ENCODE assay signal across 8 mouse cellular contexts in the genomic region with DNA sequence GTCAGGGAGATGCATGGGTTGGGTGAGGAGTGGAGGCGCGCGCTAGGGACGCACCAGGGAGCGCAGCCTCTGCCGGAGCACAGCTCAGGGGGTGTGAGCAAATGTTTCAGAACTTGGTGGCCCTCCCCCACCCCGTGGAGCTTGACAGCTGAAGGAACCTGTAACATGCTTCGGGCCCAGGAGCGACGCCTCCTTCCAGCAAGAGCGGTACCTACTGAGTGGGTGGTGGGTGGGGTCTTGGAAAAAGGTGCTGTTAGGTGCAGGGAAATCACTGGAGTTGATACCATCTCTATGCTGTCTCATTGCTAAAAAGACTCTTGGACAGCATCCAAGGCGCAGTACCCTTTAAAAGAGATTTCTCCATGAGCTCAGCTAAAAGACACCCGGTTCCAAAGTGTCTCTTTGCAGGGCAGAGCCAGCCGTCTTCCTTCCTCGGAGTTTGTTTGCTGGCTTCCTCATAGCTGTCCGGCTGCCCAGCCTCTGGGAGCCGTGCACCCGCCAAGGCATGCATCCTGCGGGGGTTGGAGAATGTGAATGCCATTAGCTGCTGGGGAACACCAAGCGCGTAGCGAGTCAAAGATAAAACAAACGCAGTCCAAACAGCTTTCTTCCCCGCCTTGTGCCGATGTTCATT. TPM values are rescaled to one million over a fixed set of nuclear protein-coding genes. Genes with fewer than 3 reads are reported as not detected.
A peak's percentile ranks its signal among the peaks of the same experiment; 100 is the strongest.
DNase-seq lines count a peak whose midpoint lies in the region; ATAC-seq and TF ChIP-seq lines count a peak whose summit lies in the region.

No protein-coding gene starts in this region.

- no peak for TF ChIP-seq CTCF in CH12.LX (conservative IDR thresholded peaks at IDR 0.05 in 1 of 2, IDR thresholded peaks at IDR 0.05 in 1 of 2; ENCODE audit: low read depth in 2 of 2, low read length in 2 of 2)

- no peak for TF ChIP-seq EP300 in CH12.LX (IDR thresholded peaks at IDR 0.05; ENCODE audit: low read length)

- H3K79me2 ChIP-seq in CH12.LX (replicated peaks; ENCODE audit: control insufficient read depth, extremely low read depth, insufficient read depth, poor library complexity, severe bottlenecking), result no peaks in the 10 kb centered on the region

- H3K4me3 ChIP-seq in CH12.LX (replicated peaks in 1 of 3; ENCODE audit: low read depth in 2 of 3, low read length in 2 of 3, poor library complexity in 1 of 3), result no peak overlapping the region
- peak overlapping the region; percentile 53 for H3K4me3 ChIP-seq in hindbrain, embryonic 11.5 days (ENCODE audit: low read depth, low read length)
- peak overlapping the region; percentile 68 for H3K4me3 ChIP-seq in lung, embryonic 16.5 days (ENCODE audit: low read length)

- under 1% methylated on average over 25 of the region's 25 CpGs for WGBS in hindbrain, embryonic 11.5 days
- under 1% methylated on average over 25 of the region's 25 CpGs for WGBS in lung, embryonic 16.5 days

- no peak overlapping the region for H3K9ac ChIP-seq in CH12.LX (ENCODE audit: insufficient read depth, low read depth)
- peak overlapping the region; percentile 57; the same call in 1 of the 2 replicates for H3K9ac ChIP-seq in hindbrain, embryonic 11.5 days (ENCODE audit: low read depth, low read length)
- H3K9ac ChIP-seq in lung, embryonic 16.5 days (ENCODE audit: low read length), result peak overlapping the region; percentile 64

- dilution Hi-C loops in CH12.LX (cut with MboI; ENCODE audit: extremely low pct_ligation_motif_present, extremely low pct_unique_long_range_greater_than_20kb, low sequenced_read_pairs), result no loop called here

- peak; percentile 65 for ATAC-seq in hindbrain, embryonic 11.5 days (ENCODE audit: low FRiP score)
- peak; percentile 74 for ATAC-seq in lung, embryonic 16.5 days (ENCODE audit: low read depth)
- no peak for ATAC-seq in monocyte, adult 5-6 weeks (replicated peaks; ENCODE audit: insufficient number of reproducible peaks, low FRiP score, low TSS enrichment, poor library complexity, severe bottlenecking)

- 0 out of 2 replicates have a peak overlapping the region, but pooled peaks have one; percentile 10 for H3K4me2 ChIP-seq in CH12.LX (ENCODE audit: insufficient read depth, low read depth, poor library complexity, severe bottlenecking)
- peak overlapping the region; percentile 100 for H3K4me2 ChIP-seq in hindbrain, embryonic 11.5 days (replicated peaks; ENCODE audit: low read depth, low read length)
- H3K4me2 ChIP-seq in lung, embryonic 16.5 days (ENCODE audit: low read depth, low read length), result peak overlapping the region; percentile 100

- no peak overlapping the region for H3K27ac ChIP-seq in CH12.LX (ENCODE audit: insufficient read depth, low read depth)
- no peak overlapping the region for H3K27ac ChIP-seq in hindbrain, embryonic 11.5 days (ENCODE audit: low read depth, low read length)
- H3K27ac ChIP-seq in lung, embryonic 16.5 days (ENCODE audit: low read length), result no peak overlapping the region

- DNase-seq in CH12.LX (ENCODE audit: extremely low read depth), result no peak
- DNase-seq in brain, adult 2 months (ENCODE audit: low read depth, low spot score), result peak; percentile 69
- DNase-seq in frontal cortex, postnatal 36 days (ENCODE audit: low spot score in 2 of 2), result peak; percentile 25 to 43
- peak; percentile 47 for DNase-seq in hindbrain, embryonic 11.5 days (ENCODE audit: low spot score)
- DNase-seq in layer of hippocampus, postnatal 10 days (ENCODE audit: low spot score in 2 of 2), result peak; percentile 28 to 31
- DNase-seq in retina, postnatal 1 day, result peak; percentile 40

- H3K9me3 ChIP-seq in CH12.LX (replicated peaks; ENCODE audit: low read length), result no peaks in the 10 kb centered on the region
- no peaks in the 10 kb centered on the region for H3K9me3 ChIP-seq in hindbrain, embryonic 11.5 days (ENCODE audit: control insufficient read depth, low read length)
- no peaks in the 10 kb centered on the region for H3K9me3 ChIP-seq in lung, embryonic 16.5 days (ENCODE audit: control insufficient read depth, low read length)

- H3K36me3 ChIP-seq in CH12.LX (replicated peaks in 1 of 2; ENCODE audit: control insufficient read depth in 1 of 2, insufficient read depth in 1 of 2, low read length in 1 of 2), result no peaks in the 10 kb centered on the region
- H3K36me3 ChIP-seq in hindbrain, embryonic 11.5 days (ENCODE audit: control insufficient read depth, insufficient read depth, low read length), result no peaks in the 10 kb centered on the region
- H3K36me3 ChIP-seq in lung, embryonic 16.5 days (ENCODE audit: control insufficient read depth, insufficient read depth, low read length), result no peaks in the 10 kb centered on the region

- no peak for TF ChIP-seq RAD21 in CH12.LX (IDR thresholded peaks at IDR 0.05; ENCODE audit: low read depth, low read length)

- H3K27me3 ChIP-seq in CH12.LX (replicated peaks), result no peaks in the 10 kb centered on the region
- H3K27me3 ChIP-seq in hindbrain, embryonic 11.5 days (ENCODE audit: control insufficient read depth, insufficient read depth, low read length), result peaks cover 19% of the 10 kb centered on the region
- H3K27me3 ChIP-seq in lung, embryonic 16.5 days (ENCODE audit: control insufficient read depth, insufficient read depth, low read depth, low read length), result peaks cover 8% of the 10 kb centered on the region

- H3K4me1 ChIP-seq in CH12.LX (ENCODE audit: control insufficient read depth in 1 of 2, insufficient read depth in 2 of 2), result no peaks in the 10 kb centered on the region; a peak in 1 of 4 replicates
- H3K4me1 ChIP-seq in hindbrain, embryonic 11.5 days (replicated peaks; ENCODE audit: control insufficient read depth, insufficient read depth, low read length), result peaks cover 6% of the 10 kb centered on the region; the same call in 1 of the 2 replicates
- peaks cover 5% of the 10 kb centered on the region for H3K4me1 ChIP-seq in lung, embryonic 16.5 days (replicated peaks; ENCODE audit: control insufficient read depth, insufficient read depth, low read length)

- TF ChIP-seq POLR2A in CH12.LX (IDR thresholded peaks at IDR 0.05; ENCODE audit: low read depth, low read length), result no peak

- in situ Hi-C loops in CH12.LX (cut with MboI; ENCODE audit: low pct_ligation_motif_present, low pct_unique_long_range_greater_than_20kb, low sequenced_read_pairs), result no loop called here

TF ChIP-seq in CH12.LX, 34 proteins besides CTCF, POLR2A, EP300 and RAD21:
- TF ChIP-seq MEF2A (IDR thresholded peaks at IDR 0.05; ENCODE audit: borderline replicate concordance, low read depth, low read length), result no peak
- no peak for TF ChIP-seq CHD2 (IDR thresholded peaks at IDR 0.05; ENCODE audit: low read length)
- TF ChIP-seq MAFK (IDR thresholded peaks at IDR 0.05; ENCODE audit: insufficient replicate concordance, low read length), result no peak
- no peak for TF ChIP-seq SIN3A (IDR thresholded peaks at IDR 0.05; ENCODE audit: low read length)
- TF ChIP-seq MYC (IDR thresholded peaks at IDR 0.05; ENCODE audit: low read depth, low read length), result no peak
- TF ChIP-seq NRF1 (IDR thresholded peaks at IDR 0.05; ENCODE audit: low read depth, low read length), result no peak
- TF ChIP-seq JUN (IDR thresholded peaks at IDR 0.05; ENCODE audit: insufficient read depth, low read depth, low read length), result no peak
- no peak for TF ChIP-seq MAZ (IDR thresholded peaks at IDR 0.05; ENCODE audit: low read depth, low read length)
- no peak for TF ChIP-seq GABPA (IDR thresholded peaks at IDR 0.05; ENCODE audit: insufficient replicate concordance, low read depth, low read length)
- no peak for TF ChIP-seq JUND (conservative IDR thresholded peaks at IDR 0.05; ENCODE audit: low read depth, low read length)
- TF ChIP-seq POLR2AphosphoS2 (IDR thresholded peaks at IDR 0.05; ENCODE audit: low read depth, low read length), result no peak
- TF ChIP-seq ZNF384 (IDR thresholded peaks at IDR 0.05; ENCODE audit: low read depth, low read length), result no peak
- TF ChIP-seq TCF12 (IDR thresholded peaks at IDR 0.05; ENCODE audit: low read depth, low read length), result no peak
- no peak for TF ChIP-seq HCFC1 (IDR thresholded peaks at IDR 0.05; ENCODE audit: low read depth, low read length)
- TF ChIP-seq RCOR1 (conservative IDR thresholded peaks at IDR 0.05; ENCODE audit: low read depth, low read length), result no peak

RNA-seq across cellular contexts. Expression of a gene that starts 0.8 kb away (rescaled TPM):
- total RNA-seq in CH12.LX (2012; rRNA removed) (0.04 and 0.17 TPM in 2 replicates), CH12.LX (2014; rRNA removed) (0.04 and 0.63 TPM in 2 replicates)
- 0.30 and 0.46 TPM in 2 replicates for polyA plus RNA-seq in CH12.LX (2012; ENCODE audit: insufficient read length, low read depth)
- 2.4 and 4.2 TPM in 2 replicates for polyA plus RNA-seq in hindbrain, embryonic 11.5 days (2014; fragmentation: Nextera tagmentation; extraction: Ambion mirVana)
- total RNA-seq in layer of hippocampus, postnatal 10 days (2021), result 1 to 10 TPM; 3.6 to 5.1 TPM
- 10.0 and 11.9 TPM in 2 replicates for polyA plus RNA-seq in lung, embryonic 16.5 days (2015; fragmentation: Nextera tagmentation; extraction: Ambion mirVana)
- total RNA-seq in monocyte, adult 5-6 weeks (2017), result 0.21 TPM in 1 of 3 replicates, not detected in the others

Comparison
In these comparisons a context has a peak if more than half of its experiments do, and no peak if none do; other contexts are left out.
1. H3K4me2 ChIP-seq: peak in every context shown above with its lines; median percentile 100 in hindbrain, embryonic 11.5 days; 100 in lung, embryonic 16.5 days; 10 in CH12.LX.
2. H3K4me3 ChIP-seq: peak in hindbrain, embryonic 11.5 days (single experiment) and lung, embryonic 16.5 days (single experiment); none in CH12.LX (0 of 3).